Mouse (Mus musculus): ENCODE measurements around the gene Prc1.

DNA sequence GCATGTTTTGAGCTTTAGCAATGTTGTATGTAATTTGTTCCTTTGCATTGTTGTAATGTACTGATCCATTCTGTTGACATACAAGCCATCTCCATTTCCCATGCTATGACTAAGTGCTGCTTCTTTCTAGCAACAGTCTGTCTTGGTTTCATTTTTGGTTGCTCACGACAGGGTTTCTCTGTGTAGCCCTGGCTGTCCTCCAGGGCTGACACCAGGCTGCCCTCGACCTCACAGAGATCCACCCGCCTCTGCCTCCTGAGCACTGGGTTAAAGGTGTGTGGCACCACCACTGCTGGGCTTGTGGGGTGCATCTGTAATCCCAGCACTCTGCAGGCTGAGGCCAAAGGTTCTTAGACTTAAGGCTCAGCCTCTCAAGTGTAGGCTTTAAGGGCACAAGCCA, 5.3 kb downstream of the Prc1 start:
- TF ChIP-seq HCFC1 (IDR thresholded peaks at IDR 0.05; ENCODE audit: borderline replicate concordance, insufficient read depth, low read length): no peak
- TF ChIP-seq ZC3H11A (IDR thresholded peaks at IDR 0.05; ENCODE audit: borderline replicate concordance, low read depth, low read length): no peak
